Mouse (Mus musculus): ENCODE results near the gene Acmsd.

Acmsd gene

GRCm38 (mm10) chr1:127729096-127729495 is at the start of gene Acmsd:
Gene Acmsd, plus strand, starts transcription at chr1:127729413.
- DNase-seq (ENCODE audit: low spot score in 2 of 2), result no peak

- peak; percentile 27 to 58 for DNase-seq (ENCODE audit: low spot score in 2 of 2)
These were observed 49.6 kb upstream of the Acmsd start, which contains the start of gene Tmem163 for GRCm38 (mm10) chr1:127679498-127680133. Gene Tmem163, minus strand, starts transcription at chr1:127679548.

- DNase-seq (ENCODE audit: low spot score in 2 of 2), result no peak
These were observed 32.7 kb upstream of the Acmsd start for GRCm38 (mm10) chr1:127696533-127696932.

GRCm38 (mm10) chr1:127702187-127702586 is 27.0 kb upstream of the Acmsd start:
- no peak for DNase-seq (ENCODE audit: low spot score in 2 of 2)

- DNase-seq (ENCODE audit: low spot score in 2 of 2), result no peak
These were observed 22.9 kb upstream of the Acmsd start for GRCm38 (mm10) chr1:127706269-127706668.

GRCm38 (mm10) chr1:127716441-127716840 is 12.8 kb upstream of the Acmsd start:
- DNase-seq (ENCODE audit: low spot score in 2 of 2), result no peak

- no peak for DNase-seq (ENCODE audit: low spot score in 2 of 2)
These were observed 10.9 kb upstream of the Acmsd start for GRCm38 (mm10) chr1:127718290-127718689.

- no peak for DNase-seq (ENCODE audit: low spot score in 2 of 2)
These were observed 5.6 kb upstream of the Acmsd start for GRCm38 (mm10) chr1:127723596-127723995.

- DNase-seq (ENCODE audit: low spot score in 2 of 2), result no peak
These were observed 1.9 kb downstream of the Acmsd start for GRCm38 (mm10) chr1:127731086-127731485.

GRCm38 (mm10) chr1:127732435-127732834 is 3.2 kb downstream of the Acmsd start:
- no peak for DNase-seq (ENCODE audit: low spot score in 2 of 2)

GRCm38 (mm10) chr1:127732841-127733240 is 3.6 kb downstream of the Acmsd start:
- no peak for DNase-seq (ENCODE audit: low spot score in 2 of 2)

- no peak for DNase-seq (ENCODE audit: low spot score in 2 of 2)
These were observed 6.1 kb downstream of the Acmsd start for GRCm38 (mm10) chr1:127735356-127735755.

GRCm38 (mm10) chr1:127750401-127751102 is 21.3 kb downstream of the Acmsd start:
- DNase-seq (ENCODE audit: low spot score in 2 of 2), result no peak

GRCm38 (mm10) chr1:127755806-127756205 is 26.6 kb downstream of the Acmsd start:
- DNase-seq (ENCODE audit: low spot score in 2 of 2), result peak in 1 of 2 experiments; percentile 49

- DNase-seq (ENCODE audit: low spot score in 2 of 2), result peak; percentile 54 to 76
These were observed 27.3 kb downstream of the Acmsd start for GRCm38 (mm10) chr1:127756331-127757163.

GRCm38 (mm10) chr1:127757164-127757545 is 27.9 kb downstream of the Acmsd start:
- peak in 1 of 2 experiments; percentile 35 for DNase-seq (ENCODE audit: low spot score in 2 of 2)

GRCm38 (mm10) chr1:127765468-127765867 is 36.3 kb downstream of the Acmsd start:
- no peak for DNase-seq (ENCODE audit: low spot score in 2 of 2)

- no peak for DNase-seq (ENCODE audit: low spot score in 2 of 2)
These were observed 37.5 kb downstream of the Acmsd start for GRCm38 (mm10) chr1:127766741-127767140.

GRCm38 (mm10) chr1:127773198-127773802 is 44.1 kb downstream of the Acmsd start:
- no peak for DNase-seq (ENCODE audit: low spot score in 2 of 2)

- peak; percentile 95 to 99 for DNase-seq (ENCODE audit: low spot score in 2 of 2)
These were observed 44.7 kb downstream of the Acmsd start, which contains the start of gene Ccnt2 for GRCm38 (mm10) chr1:127773803-127774500. Gene Ccnt2, plus strand, starts transcription at chr1:127774164.

- no peak for DNase-seq (ENCODE audit: low spot score in 2 of 2)
These were observed 45.3 kb downstream of the Acmsd start for GRCm38 (mm10) chr1:127774501-127774880.

Data from spleen, postnatal 10 days (tissue).